ENCODE assay signal across 9 mouse cellular contexts in the genomic region with DNA sequence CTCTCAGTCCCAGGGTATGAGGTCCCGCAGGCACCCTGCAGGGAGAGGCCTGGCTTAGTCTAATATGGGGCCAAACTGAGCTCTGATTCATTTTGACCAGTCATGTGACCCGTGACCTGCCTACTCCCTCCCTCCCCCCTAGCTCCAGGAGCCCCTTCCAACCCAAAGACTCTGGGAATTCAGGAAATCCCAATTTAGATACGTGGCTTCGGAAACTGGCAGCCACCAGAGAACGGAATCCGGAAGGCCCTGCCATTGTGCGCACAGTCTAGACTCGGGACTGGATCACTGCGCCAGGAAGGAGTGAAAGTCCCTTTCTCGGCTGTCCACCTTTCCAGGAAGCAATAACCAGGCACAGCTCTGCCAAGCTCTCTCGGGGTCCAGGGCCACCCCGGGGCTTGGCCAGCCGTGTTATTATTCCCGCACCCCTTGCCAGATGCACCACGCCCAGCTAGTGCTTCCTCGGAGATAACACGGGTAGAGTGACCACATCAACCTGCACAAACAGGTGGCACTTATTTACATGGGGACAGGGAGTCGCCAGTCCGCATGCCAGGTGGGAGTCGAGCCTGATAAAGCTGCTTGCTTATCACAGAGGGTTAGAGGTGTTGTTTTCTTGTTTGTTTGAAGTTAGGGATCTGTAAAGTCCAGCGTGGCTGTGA.
DNase-seq lines count a peak whose midpoint lies in the region; ATAC-seq and TF ChIP-seq lines count a peak whose summit lies in the region.
"Had no signal": no experiment of that assay in that cellular context is flagged by ENCODE, and none has a peak within 500 bp of the region (broad histone marks: within the 10 kb centered on the region; RNA-seq: fewer than 3 reads in every experiment).

No protein-coding gene starts in this region.

- DNase-seq in embryonic facial prominence, embryonic 11.5 days (ENCODE audit: low spot score) = no peak
- peak; percentile 77 for DNase-seq in heart, postnatal 4 days
- DNase-seq in liver, embryonic 13.5 days = no peak
- no peak for DNase-seq in thymus, adult 18-20 months
- DNase-seq in spleen, postnatal 10 days (ENCODE audit: low spot score in 2 of 2) = no peak
- no peak for DNase-seq in cerebellum, adult 11-12 months
- no peak for DNase-seq in testis, postnatal 14 days (ENCODE audit: low spot score)

- H3K9me3 ChIP-seq in E14TG2a.4 (ENCODE audit: low read length) = no peaks in the 10 kb centered on the region
- no peaks in the 10 kb centered on the region for H3K9me3 ChIP-seq in embryonic facial prominence, embryonic 11.5 days (replicated peaks; ENCODE audit: control insufficient read depth, low read length)
- no peaks in the 10 kb centered on the region for H3K9me3 ChIP-seq in liver, embryonic 13.5 days (replicated peaks)
- H3K9me3 ChIP-seq: neural tube, embryonic 12.5 days had no signal

- no peak overlapping the region for H3K9ac ChIP-seq in embryonic facial prominence, embryonic 11.5 days (replicated peaks; ENCODE audit: low read length)
- H3K9ac ChIP-seq in liver, embryonic 13.5 days = no peak overlapping the region
- H3K9ac ChIP-seq: neural tube, embryonic 12.5 days had no signal

- H3K4me2 ChIP-seq in embryonic facial prominence, embryonic 11.5 days (ENCODE audit: low read depth, low read length) = no peak overlapping the region
- H3K4me2 ChIP-seq in liver, embryonic 13.5 days = 0 out of 2 replicates have a peak overlapping the region, but pooled peaks have one; percentile 14
- H3K4me2 ChIP-seq: neural tube, embryonic 12.5 days had no signal

- TF ChIP-seq CTCF in E14TG2a.4 (conservative IDR thresholded peaks at IDR 0.05; ENCODE audit: low read length) = no peak

- 0 out of 2 replicates have a peak overlapping the region, but pooled peaks have one; percentile 38 for H3K27ac ChIP-seq in embryonic facial prominence, embryonic 11.5 days (replicated peaks; ENCODE audit: low read depth, low read length)
- no peak overlapping the region for H3K27ac ChIP-seq in liver, embryonic 13.5 days
- H3K27ac ChIP-seq: neural tube, embryonic 12.5 days had no signal

- no peaks in the 10 kb centered on the region for H3K36me3 ChIP-seq in E14TG2a.4 (ENCODE audit: insufficient read depth, low read length)
- no peaks in the 10 kb centered on the region for H3K36me3 ChIP-seq in embryonic facial prominence, embryonic 11.5 days (replicated peaks; ENCODE audit: control insufficient read depth, insufficient read depth, low read depth, low read length)
- no peaks in the 10 kb centered on the region for H3K36me3 ChIP-seq in liver, embryonic 13.5 days
- H3K36me3 ChIP-seq: neural tube, embryonic 12.5 days had no signal

- H3K27me3 ChIP-seq in E14TG2a.4 (ENCODE audit: insufficient read depth, low read length) = peaks cover 33% of the 10 kb centered on the region
- H3K27me3 ChIP-seq in embryonic facial prominence, embryonic 11.5 days (ENCODE audit: control insufficient read depth, insufficient read depth, low read length) = peaks cover 2% of the 10 kb centered on the region; the same call in 1 of the 2 replicates
- H3K27me3 ChIP-seq in liver, embryonic 13.5 days = peaks cover 9% of the 10 kb centered on the region
- H3K27me3 ChIP-seq: neural tube, embryonic 12.5 days had no signal

- 67% methylated on average over 21 of the region's 21 CpGs for WGBS in embryonic facial prominence, embryonic 11.5 days
- 27% methylated on average over 21 of the region's 21 CpGs for WGBS in liver, embryonic 13.5 days (ENCODE audit: insufficient replicate concordance)

- ATAC-seq in embryonic facial prominence, embryonic 11.5 days (replicated peaks; ENCODE audit: insufficient number of reproducible peaks, low FRiP score, low TSS enrichment, low read depth) = no peak
- 0 out of 2 replicates have a peak, but pooled peaks have one; percentile 48 for ATAC-seq in liver, embryonic 13.5 days (ENCODE audit: low read depth)

- H3K4me3 ChIP-seq in E14TG2a.4 (replicated peaks; ENCODE audit: low read length) = 0 out of 2 replicates have a peak overlapping the region, but pooled peaks have one; percentile 7
- no peak overlapping the region for H3K4me3 ChIP-seq in embryonic facial prominence, embryonic 11.5 days (ENCODE audit: low read depth, low read length)
- no peak overlapping the region for H3K4me3 ChIP-seq in liver, embryonic 13.5 days (replicated peaks)
- H3K4me3 ChIP-seq: neural tube, embryonic 12.5 days had no signal

- H3K4me1 ChIP-seq in E14TG2a.4 (replicated peaks; ENCODE audit: low read depth, low read length) = peaks cover 20% of the 10 kb centered on the region; the same call in 1 of the 2 replicates
- peaks cover 8% of the 10 kb centered on the region for H3K4me1 ChIP-seq in embryonic facial prominence, embryonic 11.5 days (ENCODE audit: control insufficient read depth, insufficient read depth, low read length)
- peaks cover 4% of the 10 kb centered on the region; the same call in 1 of the 2 replicates for H3K4me1 ChIP-seq in liver, embryonic 13.5 days (replicated peaks)
